9 mouse cellular contexts compared by ENCODE assay signal in genomic region chr13:50464621-50465562, GRCm38 (mm10). TPM values are rescaled to one million over a fixed set of nuclear protein-coding genes. Genes with fewer than 3 reads are reported as not detected.
DNase-seq lines count a peak whose midpoint lies in the region; ATAC-seq and TF ChIP-seq lines count a peak whose summit lies in the region.
"Had no signal": no experiment of that assay in that cellular context is flagged by ENCODE, and none has a peak within 500 bp of the region (broad histone marks: within the 10 kb centered on the region; RNA-seq: fewer than 3 reads in every experiment).

No protein-coding gene starts in this region.

- intact Hi-C loops in left cerebral cortex, postnatal 10 days (cut with DNase I) = no loop called here

- H3K9me3 ChIP-seq in lung, embryonic 14.5 days (ENCODE audit: low read depth, low read length) = no peaks in the 10 kb centered on the region
- H3K9me3 ChIP-seq in forebrain, embryonic 15.5 days = no peaks in the 10 kb centered on the region
- H3K9me3 ChIP-seq in neural tube, embryonic 15.5 days (replicated peaks) = no peaks in the 10 kb centered on the region

- TF ChIP-seq CTCF in lung, embryonic 14.5 days (IDR thresholded peaks at IDR 0.05; ENCODE audit: low read depth) = 0 out of 2 replicates have a peak, but pooled peaks have one; percentile 12

- H3K4me2 ChIP-seq in lung, embryonic 14.5 days = peak overlapping the region; percentile 61
- H3K4me2 ChIP-seq in forebrain, embryonic 15.5 days (replicated peaks) = peak overlapping the region; percentile 36
- peak overlapping the region; percentile 48 for H3K4me2 ChIP-seq in neural tube, embryonic 15.5 days

- no peaks in the 10 kb centered on the region for H3K27me3 ChIP-seq in lung, embryonic 14.5 days (ENCODE audit: insufficient read depth, low read length)
- H3K27me3 ChIP-seq in forebrain, embryonic 15.5 days = no peaks in the 10 kb centered on the region
- no peaks in the 10 kb centered on the region for H3K27me3 ChIP-seq in neural tube, embryonic 15.5 days (replicated peaks)

- no peaks in the 10 kb centered on the region for H3K4me1 ChIP-seq in lung, embryonic 14.5 days (ENCODE audit: insufficient read depth)
- no peaks in the 10 kb centered on the region for H3K4me1 ChIP-seq in forebrain, embryonic 15.5 days
- H3K4me1 ChIP-seq in neural tube, embryonic 15.5 days = no peaks in the 10 kb centered on the region

- peak overlapping the region; percentile 31 for H3K4me3 ChIP-seq in lung, embryonic 14.5 days (ENCODE audit: low read depth, low read length)
- peak overlapping the region; percentile 30 for H3K4me3 ChIP-seq in forebrain, embryonic 15.5 days
- peak overlapping the region; percentile 30 for H3K4me3 ChIP-seq in neural tube, embryonic 15.5 days (replicated peaks)

- H3K36me3 ChIP-seq in lung, embryonic 14.5 days (ENCODE audit: insufficient read depth) = no peaks in the 10 kb centered on the region
- H3K36me3 ChIP-seq in forebrain, embryonic 15.5 days = no peaks in the 10 kb centered on the region
- no peaks in the 10 kb centered on the region for H3K36me3 ChIP-seq in neural tube, embryonic 15.5 days

- peak overlapping the region; percentile 38; the same call in 1 of the 2 replicates for H3K9ac ChIP-seq in lung, embryonic 14.5 days
- H3K9ac ChIP-seq in forebrain, embryonic 15.5 days (replicated peaks) = no peak overlapping the region
- no peak overlapping the region for H3K9ac ChIP-seq in neural tube, embryonic 15.5 days (replicated peaks)

- DNase-seq in lung, embryonic 14.5 days = peak; percentile 51
- DNase-seq in lung, postnatal 14 days = no peak
- DNase-seq in kidney, postnatal 4 days = peak; percentile 4 to 18
- DNase-seq in gastrocnemius, adult 18-20 months (ENCODE audit: low spot score) = no peak
- DNase-seq in left cerebral cortex, postnatal 10 days (ENCODE audit: extremely low spot score in 1 of 2, low spot score in 2 of 2) = no peak
- DNase-seq in frontal cortex, postnatal 36 days (ENCODE audit: low spot score in 2 of 2) = no peak
- DNase-seq: heart, adult 18-20 months had no signal

- ATAC-seq in lung, embryonic 14.5 days (ENCODE audit: insufficient read depth) = peak; percentile 47; the same call in 1 of the 2 replicates
- 0 out of 2 replicates have a peak, but pooled peaks have one; percentile 23 for ATAC-seq in forebrain, embryonic 15.5 days (replicated peaks)
- peak; percentile 45; the same call in 1 of the 2 replicates for ATAC-seq in neural tube, embryonic 15.5 days (ENCODE audit: low FRiP score)

- no peak overlapping the region for H3K27ac ChIP-seq in lung, embryonic 14.5 days (ENCODE audit: low read depth)
- no peak overlapping the region for H3K27ac ChIP-seq in forebrain, embryonic 15.5 days (replicated peaks)
- H3K27ac ChIP-seq in neural tube, embryonic 15.5 days (replicated peaks) = no peak overlapping the region

- 22% methylated on average over 27 of the region's 27 CpGs for WGBS in lung, embryonic 14.5 days
- 45% methylated on average over 27 of the region's 27 CpGs for WGBS in forebrain, embryonic 15.5 days
- 46% methylated on average over 27 of the region's 27 CpGs for WGBS in neural tube, embryonic 15.5 days

RNA-seq across cellular contexts. Expression of gene Nutm2, which starts 2.2 kb away (rescaled TPM):
- polyA plus RNA-seq in lung, embryonic 14.5 days (2014; fragmentation: Nextera tagmentation; extraction: Ambion mirVana) = not detected in 2 replicates
- not detected in 2 replicates for polyA plus RNA-seq in forebrain, embryonic 15.5 days (2015; fragmentation: Nextera tagmentation; extraction: Ambion mirVana)
- polyA plus RNA-seq in neural tube, embryonic 15.5 days (2015; fragmentation: Nextera tagmentation; extraction: Ambion mirVana) = not detected in 2 replicates
- not detected for total RNA-seq in gastrocnemius, adult 18-20 months (2021)
- total RNA-seq in left cerebral cortex, postnatal 10 days (2021) = not detected
- total RNA-seq: heart, adult 18-20 months had no signal

RNA-seq across cellular contexts. Expression of gene Gm47429, which starts 21.2 kb away (rescaled TPM):
- not detected in 2 replicates for polyA plus RNA-seq in lung, embryonic 14.5 days (2014; fragmentation: Nextera tagmentation; extraction: Ambion mirVana)
- not detected in 2 replicates for polyA plus RNA-seq in forebrain, embryonic 15.5 days (2015; fragmentation: Nextera tagmentation; extraction: Ambion mirVana)
- polyA plus RNA-seq in neural tube, embryonic 15.5 days (2015; fragmentation: Nextera tagmentation; extraction: Ambion mirVana) = not detected in 2 replicates
- total RNA-seq in gastrocnemius, adult 18-20 months (2021) = not detected
- total RNA-seq in left cerebral cortex, postnatal 10 days (2021) = not detected
- total RNA-seq: heart, adult 18-20 months had no signal

RNA-seq across cellular contexts. Expression of gene Fbxw17, which starts 47.2 kb away (rescaled TPM):
- polyA plus RNA-seq in lung, embryonic 14.5 days (2014; fragmentation: Nextera tagmentation; extraction: Ambion mirVana) = 36.4 and 40.5 TPM in 2 replicates
- 30.8 and 31.4 TPM in 2 replicates for polyA plus RNA-seq in forebrain, embryonic 15.5 days (2015; fragmentation: Nextera tagmentation; extraction: Ambion mirVana)
- 30.8 and 36.5 TPM in 2 replicates for polyA plus RNA-seq in neural tube, embryonic 15.5 days (2015; fragmentation: Nextera tagmentation; extraction: Ambion mirVana)
- total RNA-seq in gastrocnemius, adult 18-20 months (2021) = 1 to 10 TPM; 3.8 to 5.2 TPM
- 10 to 100 TPM; 24.8 to 25.5 TPM for total RNA-seq in left cerebral cortex, postnatal 10 days (2021)

Comparison
In these comparisons a context has a peak if more than half of its experiments do, and no peak if none do; other contexts are left out.
1. DNase-seq: peak in lung, embryonic 14.5 days (single experiment) and kidney, postnatal 4 days (2 of 2); none in lung, postnatal 14 days (single experiment), gastrocnemius, adult 18-20 months (single experiment), left cerebral cortex, postnatal 10 days (0 of 2) and frontal cortex, postnatal 36 days (0 of 2).
2. Peak in every context shown above with its lines, with median percentiles within 50 percentile points of each other: ATAC-seq, H3K4me2 ChIP-seq and H3K4me3 ChIP-seq.